Mouse (Mus musculus) lung, postnatal 0 days (tissue): ENCODE measurements around the gene Has1.
A peak's percentile ranks its signal among the peaks of the same experiment; 100 is the strongest.

Experiments used
- CTCF ChIP-seq: IDR thresholded peaks from 2 replicates; pipeline ENCODE4 v1.5.1; 2016; ENCODE audit warnings: antibody characterized with exemption, mild to moderate bottlenecking
- EP300 ChIP-seq: IDR thresholded peaks from 2 replicates; pipeline ENCODE4 v1.6.1; 2016; ENCODE audit warnings: antibody characterized with exemption, mild to moderate bottlenecking, control low read depth

- peak; percentile 55 for TF ChIP-seq CTCF
- TF ChIP-seq EP300: no peak
These were observed 44.3 kb upstream of the Has1 start for GRCm38 (mm10) chr17:17899268-17899667.
